Mouse (Mus musculus): ENCODE measurements around the gene Olfr586.

Olfr586 gene

GRCm38 (mm10) chr7:103125538-103125937 lies at the start of gene Olfr586:
TSS of gene Olfr586 (minus strand) at chr7:103125638.
- no peak for DNase-seq (ENCODE audit: low read depth, low spot score)

DNA sequence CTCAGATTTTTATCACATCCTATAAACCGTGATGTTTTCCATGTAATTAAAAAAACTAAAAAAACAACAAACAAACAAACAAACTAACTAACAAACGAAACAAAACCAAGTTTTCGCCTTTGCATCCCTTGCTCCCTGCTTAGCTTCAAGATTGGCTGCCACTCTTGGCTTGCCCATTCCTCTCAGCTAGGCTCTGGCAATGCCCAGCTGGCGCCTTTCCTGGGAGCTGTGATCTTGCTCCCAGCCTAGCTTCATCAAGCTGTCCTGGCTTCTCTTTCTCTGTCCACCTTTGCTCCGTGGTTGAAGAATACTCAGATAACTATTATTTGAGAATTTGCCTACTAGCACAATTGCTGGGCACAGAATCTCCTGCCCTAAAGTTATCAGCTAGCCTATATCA lies 44.3 kb upstream of the Olfr586 start:
- no peak for DNase-seq (ENCODE audit: low read depth, low spot score)

- DNase-seq (ENCODE audit: low read depth, low spot score): no peak
These were observed 30.8 kb upstream of the Olfr586 start, which contains the start of gene Olfr589 for GRCm38 (mm10) chr7:103156256-103156655. TSS of gene Olfr589 (minus strand) at chr7:103156356.

- DNase-seq (ENCODE audit: low read depth, low spot score): no peak
These were observed 15.1 kb upstream of the Olfr586 start, which contains the start of gene Olfr588-ps1 for GRCm38 (mm10) chr7:103140579-103140978. TSS of gene Olfr588-ps1 (plus strand) at chr7:103140879.

GRCm38 (mm10) chr7:103119406-103119805 lies 6.0 kb downstream of the Olfr586 start:
- peak; percentile 6 for DNase-seq (ENCODE audit: low read depth, low spot score)

GRCm38 (mm10) chr7:103097420-103097819 lies 28.0 kb downstream of the Olfr586 start, which contains the start of gene Olfr585:
TSS of gene Olfr585 (plus strand) at chr7:103097720.
- no peak for DNase-seq (ENCODE audit: low read depth, low spot score)

DNA sequence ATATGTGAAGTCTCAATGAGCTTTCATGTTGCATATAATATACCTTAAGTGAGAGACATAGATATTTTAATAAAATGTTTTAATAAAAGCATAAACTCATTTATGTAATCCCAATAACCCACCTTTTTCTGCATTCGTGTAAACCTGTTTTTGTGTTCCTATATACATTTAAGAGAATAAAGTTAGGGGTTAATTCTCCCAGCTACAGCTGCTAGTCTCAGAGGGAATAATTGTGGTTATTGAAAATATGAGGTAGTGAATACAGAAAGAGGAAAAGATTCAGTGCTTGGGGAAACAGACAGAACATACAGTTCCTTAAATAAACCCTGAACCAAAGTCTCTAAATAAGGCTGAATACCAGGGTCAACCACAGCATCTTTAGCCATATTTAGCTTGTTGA lies 43.9 kb downstream of the Olfr586 start, which contains the start of gene Olfr584:
Olfr584 (plus strand) TSS at position 301 of the 400 bp plus-strand sequence.
- DNase-seq (ENCODE audit: low read depth, low spot score): no peak
